Mouse (Mus musculus): ENCODE data around the gene Rsad1.
A peak's percentile ranks its signal among the peaks of the same experiment; 100 is the strongest.

Gene Rsad1

GRCm38 (mm10) chr11:94548888-94549690, at the start of gene Rsad1:
Gene Rsad1, minus strand, starts transcription at chr11:94549255.
- DNase-seq (ENCODE audit: low read depth, low spot score): peak; percentile 86

DNA sequence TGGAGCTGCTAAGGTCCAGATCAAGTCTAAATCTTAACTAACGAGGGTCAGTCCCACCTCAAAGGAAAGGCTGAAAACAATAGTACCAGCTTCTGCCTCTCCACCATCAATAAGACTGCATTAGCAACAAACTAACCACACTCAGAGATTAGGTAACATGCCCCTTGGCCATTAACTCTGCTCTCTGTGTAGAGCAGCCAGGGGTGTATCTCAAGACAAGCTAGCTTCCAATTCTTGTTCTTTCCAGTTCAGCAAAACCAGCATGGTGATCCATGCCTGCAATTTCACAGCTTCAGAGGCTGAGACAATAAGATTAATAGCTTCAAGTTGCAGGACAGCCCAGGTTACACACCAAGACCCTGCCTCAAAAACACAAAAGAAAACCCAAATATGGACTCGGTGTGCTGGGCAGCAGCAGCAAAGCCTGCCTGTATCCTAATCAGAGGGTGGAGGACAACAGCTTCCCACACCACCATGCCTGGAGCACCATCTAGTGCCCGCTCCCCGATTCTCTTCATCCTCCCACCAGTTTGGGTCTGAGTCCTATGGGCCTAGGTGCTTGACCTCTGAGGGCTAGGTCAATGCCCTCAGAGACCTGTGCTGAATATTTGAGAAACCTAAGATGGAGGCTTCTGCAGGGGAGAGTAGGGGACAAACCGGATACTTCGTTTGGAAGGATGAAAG, 49.5 kb upstream of the Rsad1 start:
- no peak for DNase-seq (ENCODE audit: low read depth, low spot score)

DNA sequence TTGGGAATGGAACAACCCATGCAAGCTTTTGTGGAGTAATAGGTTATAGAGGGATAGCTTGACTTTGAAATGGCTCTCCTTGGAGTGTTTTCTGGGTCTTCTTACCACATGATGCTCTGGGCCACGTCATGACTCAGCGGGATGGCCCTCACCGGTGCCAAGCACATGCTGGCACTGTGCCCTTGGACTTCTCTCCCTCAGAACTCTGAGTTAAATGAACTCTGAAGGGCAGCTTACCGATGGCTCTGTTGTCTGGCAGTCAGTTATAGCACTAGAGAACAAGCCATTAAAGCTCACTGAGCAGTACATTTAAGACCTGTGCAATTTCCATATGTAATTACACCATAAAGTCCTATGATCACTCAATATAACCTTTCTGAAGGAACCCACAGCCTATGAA, 48.3 kb upstream of the Rsad1 start:
- no peak for DNase-seq (ENCODE audit: low read depth, low spot score)

DNA sequence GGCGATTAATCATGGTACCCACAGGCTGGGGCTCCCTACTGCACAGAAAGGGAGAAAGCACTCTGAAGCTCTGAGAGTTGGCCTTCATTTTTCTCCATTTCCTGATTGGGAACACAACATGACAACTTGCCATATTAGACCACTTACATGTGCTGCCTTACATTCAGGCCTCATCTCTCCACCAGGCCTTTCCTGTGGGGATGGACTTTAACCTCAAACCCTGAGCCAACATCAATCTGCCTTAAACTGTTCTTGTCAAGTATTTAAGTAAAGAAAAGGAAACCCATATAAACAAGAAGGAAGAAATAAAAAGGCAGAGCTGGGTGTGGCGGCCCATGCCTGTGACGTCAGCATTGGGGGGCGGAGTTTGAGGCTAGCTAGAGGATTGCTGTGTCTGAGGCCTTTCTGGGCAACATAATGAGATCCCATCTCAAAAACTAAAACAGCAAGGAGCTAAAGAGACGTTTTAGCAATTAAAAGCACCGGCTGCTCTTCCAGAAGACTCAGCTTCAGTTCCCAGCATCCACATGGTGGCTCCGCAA, 47.3 kb upstream of the Rsad1 start:
- DNase-seq (ENCODE audit: low read depth, low spot score): no peak

GRCm38 (mm10) chr11:94587511-94587910, 38.5 kb upstream of the Rsad1 start:
- no peak for DNase-seq (ENCODE audit: low read depth, low spot score)

GRCm38 (mm10) chr11:94585091-94585490, 36.0 kb upstream of the Rsad1 start:
- no peak for DNase-seq (ENCODE audit: low read depth, low spot score)

- DNase-seq (ENCODE audit: low read depth, low spot score): no peak
Measured at GRCm38 (mm10) chr11:94580111-94580740, 31.2 kb upstream of the Rsad1 start.

DNA sequence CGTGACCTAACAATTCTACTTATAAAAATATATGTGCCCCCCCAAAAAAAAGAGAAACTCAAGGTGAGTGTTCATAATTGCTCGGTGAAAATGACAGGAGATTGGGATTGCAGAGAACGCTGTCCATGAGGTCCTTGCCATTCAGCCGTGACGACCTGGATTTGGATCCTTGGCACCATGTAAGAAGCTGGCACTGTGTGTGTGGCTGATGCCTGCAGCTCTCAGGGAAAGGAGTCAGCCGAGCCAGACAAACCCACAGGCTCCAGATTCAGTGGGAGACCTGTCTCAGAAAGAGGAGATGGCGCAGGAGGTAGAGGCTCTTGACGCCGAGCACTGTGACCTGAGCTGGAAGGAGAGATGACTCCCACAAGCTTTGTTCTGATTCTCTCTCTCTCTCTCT, 27.3 kb upstream of the Rsad1 start:
- no peak for DNase-seq (ENCODE audit: low read depth, low spot score)

- no peak for DNase-seq (ENCODE audit: low read depth, low spot score)
Measured at GRCm38 (mm10) chr11:94575036-94575435, 26.0 kb upstream of the Rsad1 start.

DNA sequence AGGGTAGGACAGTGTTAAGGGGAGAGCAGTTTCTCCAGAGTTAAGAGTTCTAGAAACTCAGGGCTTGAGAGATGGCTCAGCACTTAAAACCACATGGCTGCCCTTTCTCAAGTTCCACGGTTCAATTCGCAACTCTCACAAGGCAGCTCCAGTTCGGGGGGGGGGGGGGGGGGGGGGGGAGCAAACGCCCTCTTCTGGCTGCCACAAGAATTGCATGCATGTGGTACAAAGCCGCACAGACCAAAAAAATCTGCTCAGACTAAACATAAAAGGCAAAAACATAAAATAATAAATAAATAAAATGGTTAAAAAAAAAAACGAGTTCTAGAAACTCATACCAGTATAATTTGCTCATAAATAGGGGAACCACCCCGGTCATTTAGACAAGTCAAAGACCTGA, 25.5 kb upstream of the Rsad1 start:
- DNase-seq (ENCODE audit: low read depth, low spot score): no peak

GRCm38 (mm10) chr11:94571850-94572249, 22.8 kb upstream of the Rsad1 start:
- DNase-seq (ENCODE audit: low read depth, low spot score): no peak

DNA sequence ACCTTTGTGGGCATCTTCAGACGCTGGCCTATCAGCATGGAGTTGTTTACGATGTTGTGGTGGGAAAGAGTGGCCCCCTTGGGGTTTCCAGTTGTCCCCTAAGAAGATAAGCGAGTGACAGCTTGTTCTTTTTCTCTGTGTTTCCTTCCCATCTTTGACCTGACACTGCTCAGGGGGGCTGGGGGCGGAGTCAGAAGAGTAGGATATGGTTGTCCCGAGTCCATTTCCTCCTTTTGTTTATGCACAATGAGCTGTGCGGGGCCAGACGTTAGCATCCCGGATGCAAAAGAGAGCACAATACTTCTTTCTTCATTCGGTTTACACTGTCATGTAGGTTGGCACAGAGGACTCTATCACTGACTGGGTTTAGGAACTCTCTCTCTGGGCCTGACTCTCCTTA, 21.6 kb upstream of the Rsad1 start:
- DNase-seq (ENCODE audit: low read depth, low spot score): no peak

- no peak for DNase-seq (ENCODE audit: low read depth, low spot score)
Measured at GRCm38 (mm10) chr11:94567326-94567725, 18.3 kb upstream of the Rsad1 start.

DNA sequence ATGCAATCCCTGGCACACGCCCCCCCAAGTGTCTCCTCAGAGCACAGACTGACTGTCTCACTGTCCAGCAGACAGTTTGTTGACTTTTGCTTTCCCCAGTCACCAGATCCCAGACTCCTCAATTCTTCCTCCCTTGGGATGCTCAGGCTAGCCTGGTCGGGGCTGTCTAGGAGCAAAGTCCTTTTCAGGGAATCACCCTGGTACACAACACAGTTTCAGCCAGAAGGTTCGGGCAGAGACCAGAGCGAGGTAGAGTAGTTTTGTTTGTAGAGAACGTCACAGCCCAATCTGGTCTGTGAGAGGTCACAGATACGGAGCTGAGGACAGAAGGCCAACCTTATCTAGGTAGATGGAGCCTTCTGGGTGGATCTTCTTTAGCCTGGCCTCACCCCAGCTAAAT, 17.5 kb upstream of the Rsad1 start:
- no peak for DNase-seq (ENCODE audit: low read depth, low spot score)

GRCm38 (mm10) chr11:94565151-94565479, 16.1 kb upstream of the Rsad1 start:
- no peak for DNase-seq (ENCODE audit: low read depth, low spot score)

DNA sequence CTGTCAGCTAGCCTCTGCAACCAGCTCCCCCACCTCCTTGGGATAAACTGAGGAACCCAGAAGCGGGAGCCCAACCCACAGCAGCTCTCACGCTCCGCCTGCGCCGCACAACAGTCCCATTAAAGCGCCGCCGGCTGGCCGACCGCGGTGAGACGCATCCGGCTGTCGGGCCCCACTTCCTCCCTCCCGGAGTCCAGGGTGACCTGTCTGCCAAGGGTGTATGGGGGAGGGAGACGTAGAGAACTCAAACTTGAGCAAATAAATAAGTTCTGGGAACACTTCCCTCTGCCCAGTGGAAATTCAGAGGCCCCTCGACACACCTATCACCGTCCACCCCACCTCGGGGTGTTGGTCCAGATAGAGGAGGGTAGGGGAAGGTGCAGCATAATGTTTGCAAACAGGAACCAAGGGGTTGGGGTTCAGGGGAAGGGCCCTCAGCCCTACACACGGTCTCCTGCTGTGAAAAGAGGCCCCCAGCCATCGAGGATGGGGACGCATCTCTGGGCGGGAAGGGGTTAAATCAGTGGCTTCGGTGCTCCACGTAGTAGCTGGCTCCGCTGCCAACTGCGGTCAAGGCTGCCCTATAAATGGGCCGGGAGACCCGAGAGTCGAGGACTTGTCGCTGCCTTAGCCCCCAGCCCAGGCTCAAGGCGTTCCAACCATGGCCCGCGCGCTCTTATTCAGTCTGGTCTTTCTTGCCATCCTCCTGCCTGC, 15.5 kb upstream of the Rsad1 start, which contains the start of gene Chad:
Chad (plus strand) TSS at position 611 of the 714 bp plus-strand sequence.
- no peak for DNase-seq (ENCODE audit: low read depth, low spot score)

- DNase-seq (ENCODE audit: low read depth, low spot score): no peak
Measured at GRCm38 (mm10) chr11:94563821-94564220, 14.8 kb upstream of the Rsad1 start.

GRCm38 (mm10) chr11:94563383-94563782, 14.3 kb upstream of the Rsad1 start:
- no peak for DNase-seq (ENCODE audit: low read depth, low spot score)

DNA sequence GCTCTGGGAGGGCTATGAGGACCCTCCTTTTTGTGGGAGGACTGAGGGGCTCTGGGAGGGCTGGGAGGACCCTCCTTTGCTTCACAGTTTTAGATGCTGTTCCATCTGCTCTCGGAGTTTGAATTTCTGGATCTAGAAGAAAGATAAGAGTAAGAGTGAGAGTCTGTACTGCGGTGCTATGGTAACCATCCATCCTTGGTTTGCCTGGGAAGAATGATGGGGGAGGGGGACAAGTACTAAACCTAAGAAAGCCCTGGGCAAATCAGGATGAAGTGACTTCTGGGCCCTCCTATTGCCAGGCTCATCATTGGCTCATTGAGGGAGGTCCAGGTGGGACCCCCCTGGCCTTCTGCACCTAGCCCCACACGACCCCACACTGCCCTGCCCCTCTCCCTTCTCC, 9.2 kb upstream of the Rsad1 start:
- no peak for DNase-seq (ENCODE audit: low read depth, low spot score)

- DNase-seq (ENCODE audit: low read depth, low spot score): no peak
Measured at GRCm38 (mm10) chr11:94550442-94550744, 1.3 kb upstream of the Rsad1 start.

GRCm38 (mm10) chr11:94549691-94550441, 811 bp upstream of the Rsad1 start:
- peak; percentile 31 for DNase-seq (ENCODE audit: low read depth, low spot score)

Measured in telencephalon, adult 2 months (tissue).